Mouse (Mus musculus) embryonic stem cell, embryonic (primary cell): Measurements from ENCODE around the gene Tmem251.

Experiments used
- CTCF ChIA-PET, 4 experiments: fragments of 300-600 bp in 2 of 4; fragments of 350-600 bp in 2 of 4; sonication (Branson Sonifier 250); formaldehyde crosslinking; loops; one replicate each; lab custom pipeline; 2022; ENCODE audit warnings: inconsistent platforms in 2 of 4; lab: Charles Lee
- POLR2A ChIA-PET, 4 experiments: fragments of 300-600 bp in 2 of 4; fragments of 350-600 bp in 2 of 4; sonication (Branson Sonifier 250); formaldehyde crosslinking; loops; one replicate each; lab custom pipeline; 2022; ENCODE audit warnings: antibody characterized with exemption in 4 of 4, inconsistent platforms in 1 of 4; lab: Charles Lee

The Tmem251 gene

DNA sequence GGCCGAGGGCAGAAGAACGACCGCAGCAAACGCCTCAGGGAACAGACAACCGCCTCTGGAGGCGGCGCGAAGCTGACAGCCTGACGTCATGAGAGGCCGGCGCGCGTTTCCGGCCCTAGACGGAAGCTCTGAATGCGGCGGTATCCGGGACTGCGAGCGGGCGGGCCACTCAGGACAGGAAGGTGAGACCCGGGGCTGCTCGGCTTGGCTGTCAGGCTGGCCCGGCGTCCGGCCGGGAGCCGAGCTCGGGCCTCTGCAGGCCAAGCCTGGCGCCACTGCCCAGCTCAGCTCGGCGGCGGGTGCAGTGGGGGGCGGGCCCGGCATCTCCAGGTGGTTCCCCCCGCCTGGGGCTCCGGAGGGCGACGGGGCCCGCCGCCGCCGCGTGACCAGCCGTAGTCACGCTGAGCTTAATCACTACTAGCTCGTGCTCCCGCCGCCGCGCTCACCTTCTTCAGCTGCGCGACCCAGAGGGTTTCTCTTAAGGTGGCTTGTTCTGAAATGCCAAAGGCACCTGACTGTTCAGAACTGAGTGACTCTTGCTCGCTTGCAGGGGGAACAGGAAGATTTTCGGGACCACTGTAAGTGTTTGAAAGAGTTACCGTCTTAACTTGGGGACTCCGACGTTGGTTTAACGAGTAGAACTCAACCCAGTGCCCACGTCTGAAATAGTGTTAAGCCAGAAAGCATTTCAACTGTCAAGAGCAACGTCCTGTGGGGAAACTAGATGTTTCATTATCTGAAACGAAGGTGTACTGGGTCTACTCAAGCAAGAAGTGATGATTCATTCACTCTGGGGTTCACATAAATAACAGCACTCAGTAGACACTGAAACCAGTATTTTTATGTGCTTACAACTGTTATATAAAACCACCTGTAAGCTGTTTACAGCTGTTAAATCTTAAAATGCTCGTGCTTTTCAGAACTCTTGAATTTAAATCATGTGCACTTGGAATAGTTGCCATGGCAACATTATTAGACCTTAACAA is at the start of gene Tmem251, which contains the start of gene Moap1:
Gene Tmem251, plus strand, starts transcription at position 174 of the 986 bp plus-strand sequence.
Gene Moap1, minus strand, starts transcription at position 73 of the 986 bp plus-strand sequence.
- ChIA-PET CTCF (interaction anchor here in 3 of 4 experiments (0.6 to 1.7 kb wide), 17 partner anchors 8 to 275 kb away, joined by 3 to 7 read pairs (median 3); partner anchors contain the start of genes Itpk1 (in 2 of the 3), Gm28051 (in 1 of the 3), Golga5 (in 1 of the 3) and Gon7 (in 1 of the 3)), POLR2A (interaction anchor here (0.5 to 4.1 kb wide), 78 partner anchors 8 to 828 kb away, joined by 3 to 60 read pairs (median 4); partner anchors contain the start of genes Gm20604 (in 3 of the 4), Gm28051 (in 3 of the 4), Gon7 (in 3 of the 4) and Ubr7 (in 3 of the 4))

DNA sequence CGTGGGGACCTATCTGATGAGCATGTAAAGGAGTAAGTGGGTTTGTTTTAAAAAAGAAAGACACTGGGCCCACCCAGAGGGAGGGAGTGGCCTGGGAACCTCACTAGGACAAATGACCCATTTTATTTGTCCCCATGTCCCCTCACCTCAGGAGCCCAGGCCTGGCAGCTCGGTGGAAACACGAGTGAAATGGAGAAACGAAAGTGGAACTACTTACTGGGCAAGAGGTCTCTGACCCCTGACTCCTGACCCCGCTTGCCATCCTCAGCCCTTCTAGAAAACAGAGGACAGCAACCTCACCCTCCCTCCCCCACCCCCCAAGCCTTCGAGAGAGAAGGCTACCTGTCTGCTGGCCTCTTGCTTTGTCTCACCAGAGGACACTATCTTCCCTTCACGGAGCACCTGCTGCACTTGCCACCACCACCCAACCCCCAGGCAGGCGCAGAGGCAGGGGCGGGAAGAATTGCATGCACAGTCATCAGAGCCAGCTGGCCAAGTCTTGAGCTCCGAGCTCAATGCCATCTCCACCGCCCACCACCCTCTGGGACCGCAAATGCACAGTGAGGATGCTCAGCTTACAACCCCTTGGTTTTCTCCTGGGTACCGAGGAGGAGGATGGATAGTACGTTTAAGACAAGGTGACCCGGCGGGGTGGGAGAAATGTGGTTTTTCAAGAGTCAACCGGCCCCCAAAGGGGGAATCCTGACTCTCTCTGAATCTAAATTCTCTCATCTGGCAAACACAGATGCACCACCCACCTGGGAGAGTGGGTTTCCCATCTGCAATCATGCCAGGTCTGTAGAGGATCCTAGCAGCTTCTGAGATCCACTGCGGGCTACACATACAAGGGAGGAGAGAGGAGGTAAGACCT is 48.0 kb upstream of the Tmem251 start:
- POLR2A ChIA-PET: interaction anchor here in 2 of 4 experiments (0.7 to 33.8 kb wide), 13 partner anchors 9 to 73 kb away, joined by 3 to 1125 read pairs (median 5); partner anchors contain the start of genes Itpk1 (in 2 of the 2) and Tmem251 (in 1 of the 2)
- CTCF ChIA-PET: interaction anchor here in 3 of 4 experiments (0.5 to 1.8 kb wide), 4 partner anchors 9 to 235 kb away, joined by 3 to 5 read pairs (median 4); partner anchors contain the start of gene Itpk1 (in 2 of the 3)

DNA sequence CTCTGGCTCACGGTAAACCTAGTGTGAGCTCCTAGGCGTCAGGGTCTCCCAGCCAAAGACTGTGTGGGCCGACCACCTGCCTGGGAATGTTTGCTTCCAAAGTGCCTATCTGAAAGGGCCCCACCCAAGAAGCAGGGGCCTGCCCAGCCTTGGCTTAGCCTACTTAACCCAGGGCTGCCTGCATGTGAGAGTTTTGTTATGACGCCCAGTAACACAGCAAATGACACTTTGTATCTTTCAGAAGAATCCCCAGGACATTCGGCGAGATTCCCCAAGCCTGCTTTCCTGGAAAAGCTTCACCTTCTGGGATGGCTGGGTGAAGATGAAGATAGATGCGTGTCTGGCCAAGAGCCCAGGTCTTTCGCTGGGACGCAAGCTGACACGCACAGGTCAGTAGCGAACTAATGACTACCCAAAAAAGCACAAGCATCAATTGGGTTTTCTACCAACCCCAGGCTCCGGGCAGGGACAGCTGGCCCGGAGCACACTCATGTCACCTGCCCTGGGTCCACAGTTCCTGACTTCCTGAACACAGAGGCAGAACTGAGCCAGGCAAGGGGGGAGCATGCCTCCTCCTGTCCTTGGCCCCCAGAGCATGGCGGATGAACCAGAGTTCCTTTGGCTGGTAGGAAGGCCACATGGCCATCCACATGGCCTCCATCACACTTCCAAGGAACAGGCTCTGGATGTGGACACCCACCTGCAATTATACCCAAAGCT is 46.8 kb upstream of the Tmem251 start:
- ChIA-PET CTCF (interaction anchor here in 1 of 4 experiments (1.0 to 7.6 kb wide), 5 partner anchors 13 to 100 kb away, joined by 3 to 68 read pairs (median 4); no protein-coding TSS in a partner anchor), POLR2A (interaction anchor here (0.5 to 33.8 kb wide), 16 partner anchors 9 to 142 kb away, joined by 3 to 1125 read pairs (median 6); partner anchors contain the start of gene Chga (in 1 of the 4))

- ChIA-PET POLR2A (interaction anchor here (0.5 to 33.8 kb wide), 14 partner anchors 8 to 143 kb away, joined by 3 to 1125 read pairs (median 6); partner anchors contain the start of gene Chga (in 1 of the 4)), CTCF (interaction anchor here in 1 of 4 experiments (1.0 to 7.6 kb wide), 4 partner anchors 16 to 100 kb away, joined by 3 to 68 read pairs (median 4); no protein-coding TSS in a partner anchor)
These were observed 46.2 kb upstream of the Tmem251 start for GRCm38 (mm10) chr12:102697381-102697780.

- CTCF ChIA-PET: interaction anchor here in 2 of 4 experiments (1.0 to 7.6 kb wide), 3 partner anchors 22 to 61 kb away, joined by 3 to 68 read pairs (median 4); no protein-coding TSS in a partner anchor
These were observed 45.4 kb upstream of the Tmem251 start for GRCm38 (mm10) chr12:102698089-102698684.

DNA sequence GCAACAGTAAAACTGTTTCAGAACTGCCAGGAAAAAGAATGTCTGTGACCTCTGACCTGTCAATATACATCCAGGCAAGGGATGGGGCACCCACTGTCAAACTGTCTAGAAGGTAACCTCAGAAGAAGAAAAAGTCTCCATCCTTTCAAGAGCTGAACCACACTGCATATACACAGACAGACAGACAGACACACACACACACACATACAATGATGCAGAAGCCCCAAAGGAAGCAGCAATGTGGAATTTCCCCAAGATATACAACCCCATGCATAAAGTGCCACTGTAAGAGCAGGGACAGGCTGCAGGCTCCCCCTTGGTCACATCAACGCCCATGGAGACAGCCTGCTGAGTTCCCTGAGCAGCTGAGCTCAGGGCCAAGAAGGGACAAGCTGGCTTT is 44.4 kb upstream of the Tmem251 start:
- ChIA-PET POLR2A (interaction anchor here in 2 of 4 experiments (0.6 to 33.8 kb wide), 12 partner anchors 9 to 140 kb away, joined by 3 to 1125 read pairs (median 4); partner anchors contain the start of genes Moap1 (in 1 of the 2) and Tmem251 (in 1 of the 2)), CTCF (interaction anchor here in 2 of 4 experiments (0.7 to 7.6 kb wide), 2 partner anchors 22 to 23 kb away, joined by 3 to 68 read pairs; no protein-coding TSS in a partner anchor)

More at GRCm38 (mm10) chr12:102698089-102698684, 45.4 kb upstream of the Tmem251 start:
- POLR2A ChIA-PET: interaction anchor here in 3 of 4 experiments (0.6 to 33.8 kb wide), 10 partner anchors 8 to 202 kb away, joined by 3 to 1125 read pairs (median 6); no protein-coding TSS in a partner anchor

GRCm38 (mm10) chr12:102700453-102700852 is 43.1 kb upstream of the Tmem251 start:
- CTCF ChIA-PET: interaction anchor here (0.5 to 7.6 kb wide), 8 partner anchors 9 to 284 kb away, joined by 3 to 68 read pairs (median 5); no protein-coding TSS in a partner anchor
- POLR2A ChIA-PET: interaction anchor here in 2 of 4 experiments (0.6 to 33.8 kb wide), 12 partner anchors 8 to 141 kb away, joined by 3 to 1125 read pairs (median 4); partner anchors contain the start of genes Moap1 (in 1 of the 2) and Tmem251 (in 1 of the 2)

DNA sequence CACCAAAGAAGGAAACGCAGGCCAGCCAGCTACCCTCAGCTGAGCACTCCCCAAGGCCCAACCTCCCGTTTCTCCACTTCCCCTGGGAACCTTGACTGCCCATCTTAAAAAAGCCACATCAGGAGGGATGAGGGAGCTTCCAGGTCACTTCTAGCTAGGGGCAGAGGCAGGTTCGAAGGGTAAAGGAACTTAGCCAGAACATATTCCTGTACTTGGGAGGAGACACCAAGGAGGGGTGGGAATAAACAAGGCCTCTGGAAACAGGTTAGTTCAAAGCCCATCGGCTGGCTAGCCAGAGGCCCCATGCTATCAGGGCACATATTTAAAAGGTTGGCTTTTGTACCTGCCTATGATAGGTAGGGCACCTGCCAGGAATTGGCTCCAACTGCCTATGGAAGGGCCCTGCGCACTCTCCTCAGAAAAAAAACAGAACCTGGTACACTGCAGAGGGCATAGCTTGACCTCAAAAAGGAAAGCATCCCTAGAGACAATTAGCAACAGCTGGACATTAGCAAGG is 41.8 kb upstream of the Tmem251 start:
- CTCF ChIA-PET: interaction anchor here (0.6 to 7.6 kb wide), 27 partner anchors 8 to 528 kb away, joined by 3 to 68 read pairs (median 5); no protein-coding TSS in a partner anchor

GRCm38 (mm10) chr12:102702356-102703110 is 41.0 kb upstream of the Tmem251 start:
- ChIA-PET CTCF (interaction anchor here (0.5 to 7.6 kb wide), 77 partner anchors 8 to 728 kb away, joined by 3 to 68 read pairs (median 4); partner anchors contain the start of genes Lgmn (in 1 of the 4), Moap1 (in 1 of the 4) and Tmem251 (in 1 of the 4)), POLR2A (interaction anchor here (0.6 to 33.8 kb wide), 33 partner anchors 10 to 360 kb away, joined by 3 to 1125 read pairs (median 4); partner anchors contain the start of genes Gm28051 (in 1 of the 4), Golga5 (in 1 of the 4), Gon7 (in 1 of the 4) and Lgmn (in 1 of the 4))

More for the DNA sequence above, 41.8 kb upstream of the Tmem251 start:
- POLR2A ChIA-PET: interaction anchor here (0.5 to 33.8 kb wide), 26 partner anchors 10 to 233 kb away, joined by 3 to 1125 read pairs (median 4); partner anchors contain the start of genes Gm28051 (in 1 of the 4), Golga5 (in 1 of the 4) and Gon7 (in 1 of the 4)

DNA sequence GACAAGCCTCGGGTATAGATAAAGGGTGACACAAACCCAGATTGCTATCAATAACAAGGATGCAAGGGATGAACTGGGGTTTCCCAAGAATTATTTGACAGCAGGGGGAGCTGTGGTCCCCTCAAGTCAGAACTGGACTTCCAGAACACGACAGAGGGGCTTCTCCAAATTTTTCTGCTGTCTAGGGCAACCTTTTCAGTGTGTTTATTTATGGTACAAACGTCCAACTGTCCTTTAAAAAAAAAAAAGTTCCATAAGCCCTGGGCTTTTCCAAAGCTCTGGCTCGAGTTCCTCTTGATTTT is 40.5 kb upstream of the Tmem251 start:
- ChIA-PET POLR2A (interaction anchor here (0.6 to 33.8 kb wide), 28 partner anchors 11 to 360 kb away, joined by 3 to 1125 read pairs (median 4); partner anchors contain the start of genes Moap1 (in 2 of the 4), Tmem251 (in 2 of the 4), Gm28051 (in 1 of the 4) and Golga5 (in 1 of the 4)), CTCF (interaction anchor here (0.6 to 7.6 kb wide), 70 partner anchors 8 to 541 kb away, joined by 3 to 68 read pairs (median 4); partner anchors contain the start of genes Lgmn (in 1 of the 4), Moap1 (in 1 of the 4) and Tmem251 (in 1 of the 4))

- ChIA-PET POLR2A (interaction anchor here in 3 of 4 experiments (0.8 to 33.8 kb wide), 25 partner anchors 10 to 264 kb away, joined by 3 to 1125 read pairs (median 4); partner anchors contain the start of genes Lgmn (in 2 of the 3), Moap1 (in 2 of the 3), Tmem251 (in 2 of the 3) and Gm28051 (in 1 of the 3)), CTCF (interaction anchor here (0.6 to 7.6 kb wide), 50 partner anchors 9 to 264 kb away, joined by 3 to 68 read pairs (median 5); partner anchors contain the start of genes Lgmn (in 1 of the 4), Moap1 (in 1 of the 4) and Tmem251 (in 1 of the 4))
These were observed 40.1 kb upstream of the Tmem251 start for GRCm38 (mm10) chr12:102703441-102703840.

- POLR2A ChIA-PET: interaction anchor here in 3 of 4 experiments (0.5 to 33.8 kb wide), 23 partner anchors 8 to 264 kb away, joined by 3 to 1125 read pairs (median 4); partner anchors contain the start of genes Lgmn (in 2 of the 3), Gm28051 (in 1 of the 3), Gon7 (in 1 of the 3) and Moap1 (in 1 of the 3)
- CTCF ChIA-PET: interaction anchor here (0.6 to 7.6 kb wide), 29 partner anchors 10 to 264 kb away, joined by 3 to 68 read pairs (median 5); partner anchors contain the start of genes Lgmn (in 1 of the 4), Moap1 (in 1 of the 4) and Tmem251 (in 1 of the 4)
These were observed 39.6 kb upstream of the Tmem251 start for GRCm38 (mm10) chr12:102703921-102704408.
